Mouse (Mus musculus): ENCODE data around the gene Gpatch8. TPM values are rescaled to one million over a fixed set of nuclear protein-coding genes. Genes with fewer than 3 reads are reported as not detected.

Gpatch8 gene
- polyA plus RNA-seq, 1 experiment from 2014 or later = 36.1 TPM

DNA sequence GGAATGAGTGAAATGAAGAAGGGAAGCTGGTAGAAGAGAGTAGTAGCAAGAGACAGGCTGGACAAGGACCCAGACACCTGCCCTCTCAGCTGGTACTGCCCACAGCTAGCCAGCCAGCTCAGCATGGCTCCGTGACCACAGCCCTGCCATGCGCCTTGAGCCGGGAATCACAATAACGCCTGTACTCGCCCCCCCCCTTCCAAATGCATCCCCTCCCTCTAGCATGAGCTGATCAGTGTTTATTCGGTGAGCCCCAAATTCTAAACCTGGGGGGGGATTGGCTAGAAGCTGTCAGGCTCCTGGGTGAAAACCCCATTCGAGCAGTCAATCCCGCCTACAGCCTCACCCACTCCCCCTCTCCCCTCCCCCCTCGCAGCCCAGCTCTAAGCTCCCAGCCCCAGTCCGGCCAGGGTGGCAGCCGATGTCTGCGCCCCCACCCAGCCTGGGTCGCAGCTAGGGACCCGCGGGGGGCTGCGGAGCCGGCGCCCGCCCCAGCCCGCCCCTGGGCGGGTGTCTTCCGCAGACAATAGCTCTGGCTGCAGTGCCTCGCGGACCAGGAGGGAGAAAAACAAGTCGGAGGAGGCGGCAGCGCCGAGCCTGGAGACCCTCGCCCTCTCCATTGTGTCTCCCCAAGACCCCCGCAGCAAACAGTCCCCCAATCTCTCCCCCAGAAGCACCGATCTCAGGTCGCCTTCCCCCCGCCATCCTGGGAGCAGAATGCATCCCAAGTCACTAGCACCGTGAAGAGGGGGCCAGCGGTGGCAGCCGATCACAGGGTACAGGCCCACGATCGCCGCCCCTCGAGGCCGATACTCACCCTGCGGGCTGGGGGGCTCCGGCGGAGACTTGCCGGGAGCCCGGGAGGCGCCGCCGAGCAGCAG, 109.4 kb downstream of the Gpatch8 start:
- peak; percentile 51 for ATAC-seq (ENCODE audit: low read depth)
- Histone ChIP-seq H3K9ac (ENCODE audit: low read depth, low read length) (peak overlapping the region; percentile 98), H3K27ac (replicated peaks; ENCODE audit: low read depth, low read length) (peak overlapping the region; percentile 92), H3K4me1 (ENCODE audit: control insufficient read depth, insufficient read depth, low read length) (peaks cover 33% of the 10 kb centered on the region), H3K9me3 (ENCODE audit: control insufficient read depth, low read length) (no peaks in the 10 kb centered on the region), H3K4me3 (ENCODE audit: low read depth, low read length) (peak overlapping the region; percentile 95), H3K36me3 (ENCODE audit: control insufficient read depth, insufficient read depth, low read length) (peaks cover 20% of the 10 kb centered on the region), H3K4me2 (ENCODE audit: low read depth, low read length) (peak overlapping the region; percentile 86), H3K27me3 (replicated peaks; ENCODE audit: control insufficient read depth, insufficient read depth, low read length) (no peaks in the 10 kb centered on the region)
- peak; percentile 71 for DNase-seq (ENCODE audit: low spot score)
- WGBS = 1% methylated on average over 28 of the region's 49 CpGs

DNA sequence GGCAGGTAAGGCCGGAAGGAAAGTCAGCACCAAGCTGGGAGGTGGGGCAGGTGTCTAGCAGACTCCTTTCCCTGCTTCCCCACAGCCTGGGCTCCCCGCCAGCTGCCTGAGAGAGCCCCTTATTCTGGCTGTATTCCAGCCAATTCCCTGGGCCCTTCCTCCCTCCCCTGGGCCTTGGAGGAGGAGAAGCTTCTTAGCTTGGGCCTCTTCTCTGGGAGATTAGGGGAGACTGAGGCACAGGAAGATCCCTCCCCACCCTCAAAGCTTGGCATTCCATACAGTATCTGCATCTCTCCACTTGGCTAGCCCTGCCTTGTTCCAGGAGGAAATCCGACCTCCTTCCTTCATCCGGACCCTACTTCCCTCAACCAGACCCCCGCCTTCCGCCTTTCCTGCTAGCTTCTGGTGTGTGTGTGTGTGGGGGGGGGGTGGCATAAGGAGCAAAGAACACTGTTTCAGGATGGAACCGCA, 110.3 kb downstream of the Gpatch8 start:
- WGBS = 10% methylated on average over 7 of the region's 7 CpGs
- H3K4me3 ChIP-seq (ENCODE audit: low read depth, low read length) = peak overlapping the region; percentile 95
- H3K4me2 ChIP-seq (ENCODE audit: low read depth, low read length) = peak overlapping the region; percentile 86
- H3K27ac ChIP-seq (replicated peaks; ENCODE audit: low read depth, low read length) = peak overlapping the region; percentile 92
- H3K9ac ChIP-seq (ENCODE audit: low read depth, low read length) = peak overlapping the region; percentile 98
- peak; percentile 3; the same call in 1 of the 2 replicates for ATAC-seq (ENCODE audit: low read depth)
- H3K4me1 ChIP-seq (ENCODE audit: control insufficient read depth, insufficient read depth, low read length) = peaks cover 33% of the 10 kb centered on the region
- peak; percentile 92 for DNase-seq (ENCODE audit: low spot score)
- no peaks in the 10 kb centered on the region for H3K9me3 ChIP-seq (ENCODE audit: control insufficient read depth, low read length)
- peaks cover 29% of the 10 kb centered on the region for H3K36me3 ChIP-seq (ENCODE audit: control insufficient read depth, insufficient read depth, low read length)
- H3K27me3 ChIP-seq (replicated peaks; ENCODE audit: control insufficient read depth, insufficient read depth, low read length) = no peaks in the 10 kb centered on the region

DNA sequence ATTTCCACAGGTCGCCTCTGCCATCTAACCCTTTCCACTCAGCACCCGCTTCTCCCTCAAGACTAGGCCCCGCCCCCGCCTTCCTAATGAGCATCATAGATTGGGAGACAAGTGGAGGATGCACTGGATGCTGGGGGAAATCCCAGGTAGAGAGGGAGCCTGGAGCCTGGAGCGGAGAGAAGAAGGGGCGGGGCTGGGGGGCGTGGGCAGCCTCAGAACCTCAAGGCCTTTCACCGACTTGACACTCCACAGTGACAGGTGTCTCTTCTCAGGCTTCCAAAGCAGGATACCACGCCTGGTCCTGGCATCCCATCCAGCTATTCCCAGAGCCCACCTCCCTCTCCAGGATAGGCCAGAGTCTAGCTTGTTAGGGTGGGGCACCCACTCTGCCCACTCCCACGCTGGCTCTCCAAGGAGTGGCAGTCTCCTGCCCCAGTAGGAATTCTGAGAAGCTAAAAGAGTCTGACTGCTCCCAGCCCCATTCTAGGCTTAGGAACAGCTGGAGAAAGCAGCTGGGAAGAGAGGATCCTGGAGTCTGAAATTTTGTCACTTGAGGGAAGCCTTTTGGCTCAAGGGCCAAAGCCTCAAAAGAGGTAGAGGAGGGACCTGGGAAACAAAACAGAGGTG, 110.8 kb downstream of the Gpatch8 start:
- Histone ChIP-seq H3K4me1 (ENCODE audit: control insufficient read depth, insufficient read depth, low read length) (peaks cover 33% of the 10 kb centered on the region), H3K27ac (replicated peaks; ENCODE audit: low read depth, low read length) (peak overlapping the region; percentile 92), H3K27me3 (replicated peaks; ENCODE audit: control insufficient read depth, insufficient read depth, low read length) (no peaks in the 10 kb centered on the region), H3K9me3 (ENCODE audit: control insufficient read depth, low read length) (no peaks in the 10 kb centered on the region), H3K9ac (ENCODE audit: low read depth, low read length) (peak overlapping the region; percentile 98), H3K4me3 (ENCODE audit: low read depth, low read length) (peak overlapping the region; percentile 95), H3K36me3 (ENCODE audit: control insufficient read depth, insufficient read depth, low read length) (peaks cover 33% of the 10 kb centered on the region), H3K4me2 (ENCODE audit: low read depth, low read length) (peak overlapping the region; percentile 86)
- whole genome bisulfite sequencing = 20% methylated on average over 10 of the region's 10 CpGs
- ATAC-seq (ENCODE audit: low read depth) = peak; percentile 16; the same call in 1 of the 2 replicates
- DNase-seq (ENCODE audit: low spot score) = peak; percentile 87

DNA sequence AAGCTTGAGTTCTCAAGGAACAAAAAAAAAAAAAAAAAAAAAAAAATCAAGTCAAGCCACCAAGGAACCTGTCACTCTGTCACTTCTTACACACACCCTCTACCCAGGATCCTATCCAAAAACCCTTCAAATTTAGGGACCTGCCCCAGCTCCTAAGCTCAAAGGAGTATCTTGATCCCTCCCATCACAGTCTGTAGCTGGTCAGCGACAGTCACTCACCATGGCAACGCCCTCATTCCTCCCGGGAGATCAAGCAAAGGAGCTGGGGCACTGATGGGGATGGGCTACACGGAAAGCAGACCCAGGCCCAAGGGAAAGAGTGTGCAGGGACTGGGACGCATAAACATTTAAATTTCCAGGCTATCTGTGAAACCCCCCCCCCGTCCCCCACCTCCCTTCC, 111.4 kb downstream of the Gpatch8 start:
- DNase-seq (ENCODE audit: low spot score) (no peak), ATAC-seq (ENCODE audit: low read depth) (no peak)
- H3K36me3 ChIP-seq (ENCODE audit: control insufficient read depth, insufficient read depth, low read length) = peaks cover 39% of the 10 kb centered on the region
- peaks cover 33% of the 10 kb centered on the region for H3K4me1 ChIP-seq (ENCODE audit: control insufficient read depth, insufficient read depth, low read length)
- H3K4me2 ChIP-seq (ENCODE audit: low read depth, low read length) = peak overlapping the region; percentile 86
- no peak overlapping the region for H3K4me3 ChIP-seq (ENCODE audit: low read depth, low read length)
- WGBS = 10% methylated on average over 6 of the region's 6 CpGs
- H3K27ac ChIP-seq (replicated peaks; ENCODE audit: low read depth, low read length) = peak overlapping the region; percentile 92; the same call in 1 of the 2 replicates
- 0 out of 2 replicates have a peak overlapping the region, but pooled peaks have one; percentile 34 for H3K9ac ChIP-seq (ENCODE audit: low read depth, low read length)
- H3K9me3 ChIP-seq (ENCODE audit: control insufficient read depth, low read length) = no peaks in the 10 kb centered on the region
- H3K27me3 ChIP-seq (replicated peaks; ENCODE audit: control insufficient read depth, insufficient read depth, low read length) = no peaks in the 10 kb centered on the region

DNA sequence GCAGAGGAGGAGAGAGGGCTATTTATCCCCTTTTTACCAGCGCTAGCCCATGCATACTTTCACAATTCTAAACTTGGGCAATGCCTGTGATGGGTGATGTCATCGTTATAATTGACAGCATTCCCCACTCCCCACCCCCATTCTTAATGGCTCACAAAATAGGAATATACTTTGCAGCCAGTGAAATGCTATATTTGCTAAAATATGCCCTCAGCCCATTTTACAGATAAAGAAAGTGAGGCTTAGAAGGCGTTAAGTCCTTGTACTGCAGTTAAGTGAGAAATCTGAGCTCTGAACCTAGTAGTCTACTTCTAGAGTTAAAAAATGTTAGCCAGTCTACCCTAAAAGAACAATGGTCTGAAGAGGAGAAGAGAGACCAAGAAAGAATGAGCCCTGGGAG, 111.9 kb downstream of the Gpatch8 start:
- 76% methylated on average over 3 of the region's 3 CpGs for WGBS
- no peak overlapping the region for H3K9ac ChIP-seq (ENCODE audit: low read depth, low read length)
- no peak overlapping the region for H3K27ac ChIP-seq (replicated peaks; ENCODE audit: low read depth, low read length)
- peaks cover 33% of the 10 kb centered on the region for H3K4me1 ChIP-seq (ENCODE audit: control insufficient read depth, insufficient read depth, low read length)
- DNase-seq (ENCODE audit: low spot score) (no peak), ATAC-seq (ENCODE audit: low read depth) (no peak)
- no peak overlapping the region for H3K4me3 ChIP-seq (ENCODE audit: low read depth, low read length)
- no peaks in the 10 kb centered on the region for H3K9me3 ChIP-seq (ENCODE audit: control insufficient read depth, low read length)
- H3K27me3 ChIP-seq (replicated peaks; ENCODE audit: control insufficient read depth, insufficient read depth, low read length) = no peaks in the 10 kb centered on the region
- H3K36me3 ChIP-seq (ENCODE audit: control insufficient read depth, insufficient read depth, low read length) = peaks cover 43% of the 10 kb centered on the region
- H3K4me2 ChIP-seq (ENCODE audit: low read depth, low read length) = no peak overlapping the region

DNA sequence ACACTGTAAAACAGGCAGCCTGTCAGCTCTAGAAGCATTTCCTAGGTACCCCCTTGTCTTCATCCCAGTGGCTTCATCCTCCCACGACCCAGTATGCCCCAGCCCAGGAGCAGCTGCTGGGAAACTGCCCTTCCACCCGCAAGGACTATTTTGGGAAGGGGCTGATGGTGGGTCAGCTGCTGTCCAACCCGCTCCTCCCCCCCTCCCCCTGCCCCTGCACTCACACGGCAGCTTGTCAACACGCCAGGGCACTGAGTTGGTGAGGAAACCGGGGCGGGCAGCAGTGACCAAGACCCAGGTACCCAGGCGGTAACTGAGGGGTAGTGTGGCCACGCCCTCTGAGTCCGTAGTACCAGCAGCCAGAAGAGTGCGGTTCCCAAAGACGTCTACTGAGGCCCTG, 112.5 kb downstream of the Gpatch8 start:
- Histone ChIP-seq H3K9me3 (ENCODE audit: control insufficient read depth, low read length) (no peaks in the 10 kb centered on the region), H3K4me3 (ENCODE audit: low read depth, low read length) (no peak overlapping the region), H3K4me1 (ENCODE audit: control insufficient read depth, insufficient read depth, low read length) (peaks cover 33% of the 10 kb centered on the region), H3K36me3 (ENCODE audit: control insufficient read depth, insufficient read depth, low read length) (peaks cover 49% of the 10 kb centered on the region), H3K27ac (replicated peaks; ENCODE audit: low read depth, low read length) (no peak overlapping the region; the same call in 1 of the 2 replicates), H3K4me2 (ENCODE audit: low read depth, low read length) (no peak overlapping the region), H3K9ac (ENCODE audit: low read depth, low read length) (no peak overlapping the region), H3K27me3 (replicated peaks; ENCODE audit: control insufficient read depth, insufficient read depth, low read length) (no peaks in the 10 kb centered on the region)
- DNase-seq (ENCODE audit: low spot score) = no peak
- WGBS = 62% methylated on average over 12 of the region's 12 CpGs
- no peak for ATAC-seq (ENCODE audit: low read depth)

DNA sequence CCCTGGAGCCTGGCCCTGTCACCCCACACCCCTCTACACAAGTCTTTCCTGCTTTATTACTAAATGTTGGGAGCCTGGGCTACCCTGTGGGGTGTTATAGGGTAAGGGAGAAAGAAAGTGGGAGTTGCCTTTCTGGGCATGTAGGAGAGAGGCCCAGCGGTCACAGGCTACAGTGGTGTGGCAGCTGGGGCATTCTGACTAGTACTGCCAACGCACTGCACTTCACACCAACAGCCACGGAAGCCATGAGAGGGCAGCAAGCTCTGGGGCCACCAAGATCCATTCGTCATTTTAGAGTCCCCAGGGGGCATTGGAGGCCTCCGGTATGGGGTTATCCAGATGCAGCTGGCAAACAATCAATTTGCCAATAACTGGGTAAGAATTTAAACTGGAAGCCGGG, 114.1 kb downstream of the Gpatch8 start:
- Histone ChIP-seq H3K27me3 (replicated peaks; ENCODE audit: control insufficient read depth, insufficient read depth, low read length) (no peaks in the 10 kb centered on the region), H3K36me3 (ENCODE audit: control insufficient read depth, insufficient read depth, low read length) (peaks cover 64% of the 10 kb centered on the region), H3K9me3 (ENCODE audit: control insufficient read depth, low read length) (no peaks in the 10 kb centered on the region), H3K9ac (ENCODE audit: low read depth, low read length) (no peak overlapping the region), H3K4me1 (ENCODE audit: control insufficient read depth, insufficient read depth, low read length) (peaks cover 31% of the 10 kb centered on the region), H3K4me2 (ENCODE audit: low read depth, low read length) (no peak overlapping the region), H3K27ac (replicated peaks; ENCODE audit: low read depth, low read length) (no peak overlapping the region), H3K4me3 (ENCODE audit: low read depth, low read length) (no peak overlapping the region)
- no peak for ATAC-seq (ENCODE audit: low read depth)
- no peak for DNase-seq (ENCODE audit: low spot score)
- 89% methylated on average over 6 of the region's 6 CpGs for WGBS

DNA sequence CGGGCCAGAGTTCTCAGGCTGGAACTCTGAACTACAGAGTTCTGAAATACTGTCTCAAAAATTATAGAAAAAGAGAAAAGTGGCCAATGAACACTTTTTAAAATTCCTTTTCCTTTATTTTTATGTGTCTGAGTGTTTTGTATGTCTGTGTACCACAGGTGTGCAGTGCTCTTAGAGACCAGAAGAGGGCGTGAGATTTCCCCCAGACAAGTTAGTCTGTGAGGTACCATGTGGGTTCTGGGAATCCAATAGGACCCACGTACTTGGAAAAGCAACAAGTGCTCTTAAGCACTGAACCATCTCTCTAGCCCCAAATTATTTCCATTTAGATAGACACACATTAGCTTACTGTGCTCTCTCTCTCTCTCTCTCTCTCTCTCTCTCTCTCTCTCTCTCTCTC, 114.8 kb downstream of the Gpatch8 start:
- Histone ChIP-seq H3K9me3 (ENCODE audit: control insufficient read depth, low read length) (no peaks in the 10 kb centered on the region), H3K36me3 (ENCODE audit: control insufficient read depth, insufficient read depth, low read length) (peaks cover 68% of the 10 kb centered on the region), H3K27me3 (replicated peaks; ENCODE audit: control insufficient read depth, insufficient read depth, low read length) (no peaks in the 10 kb centered on the region), H3K27ac (replicated peaks; ENCODE audit: low read depth, low read length) (no peak overlapping the region), H3K4me3 (ENCODE audit: low read depth, low read length) (no peak overlapping the region), H3K4me2 (ENCODE audit: low read depth, low read length) (no peak overlapping the region), H3K9ac (ENCODE audit: low read depth, low read length) (no peak overlapping the region), H3K4me1 (ENCODE audit: control insufficient read depth, insufficient read depth, low read length) (peaks cover 32% of the 10 kb centered on the region)
- DNase-seq (ENCODE audit: low spot score) (no peak), ATAC-seq (ENCODE audit: low read depth) (no peak)
- 81% methylated on average over 3 of the region's 3 CpGs for WGBS
